Mouse (Mus musculus): ENCODE measurements at regions not wholly inside any gene's neighbourhood (a gene's known extent, or its start where the extent isn't known, plus 50 kb on each side); places are given as distances from the start of the nearest gene placed in this dataset.
A peak's percentile ranks its signal among the peaks of the same experiment; 100 is the strongest.

DNA sequence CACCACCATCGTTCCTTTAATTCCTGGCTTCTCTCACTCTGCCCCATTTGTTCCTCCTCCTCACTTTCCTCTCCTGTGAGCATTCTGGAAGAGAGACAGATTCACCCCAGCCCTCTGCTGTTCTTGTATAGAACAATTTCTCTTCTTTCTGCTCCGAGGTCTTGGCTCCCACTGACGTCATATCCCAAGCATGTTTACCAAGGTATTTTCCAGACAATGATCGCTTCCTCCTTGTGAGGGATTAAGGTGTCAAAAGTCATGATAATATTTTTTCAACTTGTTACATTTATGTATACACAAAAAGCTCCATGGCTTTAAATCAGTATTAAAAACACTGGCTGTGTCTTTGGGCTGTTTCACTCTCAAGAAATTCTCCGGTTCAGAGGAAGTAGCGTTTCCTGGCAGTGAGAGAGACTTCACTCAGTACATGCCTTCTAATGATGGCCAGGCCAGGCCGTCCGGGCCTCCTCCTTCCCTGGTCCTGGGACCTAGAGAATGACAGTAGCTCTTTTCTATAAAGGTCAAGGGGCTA is 142.4 kb upstream of the Spdl1 start:
- DNase-seq, result peak; percentile 31

DNA sequence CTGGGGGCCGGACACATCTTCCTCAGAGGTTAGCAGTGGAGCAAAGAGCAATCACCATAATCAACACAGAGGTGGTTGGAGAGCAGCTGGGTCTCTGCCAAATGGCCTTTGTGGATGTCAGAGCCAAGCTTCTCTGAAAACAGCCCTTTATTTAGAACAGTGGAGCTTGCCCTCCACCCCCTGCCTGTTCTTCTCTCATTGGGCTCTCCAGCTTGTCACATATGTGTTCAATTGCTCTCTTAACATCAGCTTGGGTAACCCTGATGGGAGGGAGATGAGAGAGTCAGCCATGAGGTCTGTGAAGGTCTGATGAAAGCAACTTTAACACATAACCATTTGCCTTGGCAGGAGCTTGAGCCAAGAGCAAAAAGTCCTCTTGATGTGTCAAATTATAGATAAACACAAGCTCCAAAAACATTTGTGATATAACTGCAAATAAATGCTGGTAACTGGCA is 140.1 kb upstream of the Spdl1 start:
- DNase-seq, result peak; percentile 7

DNA sequence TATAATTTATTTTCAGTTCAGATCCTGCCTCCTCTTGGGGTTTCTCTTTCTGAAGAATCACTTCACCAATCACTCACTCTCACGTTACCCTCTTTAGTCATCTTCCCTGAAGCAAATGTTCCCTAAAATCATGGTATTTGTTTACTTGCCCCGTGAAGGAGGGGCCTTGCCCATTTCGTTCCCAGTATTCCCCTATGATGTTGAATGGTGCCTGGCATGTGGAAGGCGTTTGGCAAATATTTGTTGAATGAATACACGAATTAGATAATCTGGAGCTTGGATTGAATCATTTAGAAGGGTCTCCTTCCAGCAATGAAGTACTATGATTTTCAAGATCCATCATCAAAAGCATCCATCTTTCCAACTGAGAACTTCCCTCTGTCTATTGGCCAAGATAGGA is 139.6 kb upstream of the Spdl1 start:
- no peak for DNase-seq

DNA sequence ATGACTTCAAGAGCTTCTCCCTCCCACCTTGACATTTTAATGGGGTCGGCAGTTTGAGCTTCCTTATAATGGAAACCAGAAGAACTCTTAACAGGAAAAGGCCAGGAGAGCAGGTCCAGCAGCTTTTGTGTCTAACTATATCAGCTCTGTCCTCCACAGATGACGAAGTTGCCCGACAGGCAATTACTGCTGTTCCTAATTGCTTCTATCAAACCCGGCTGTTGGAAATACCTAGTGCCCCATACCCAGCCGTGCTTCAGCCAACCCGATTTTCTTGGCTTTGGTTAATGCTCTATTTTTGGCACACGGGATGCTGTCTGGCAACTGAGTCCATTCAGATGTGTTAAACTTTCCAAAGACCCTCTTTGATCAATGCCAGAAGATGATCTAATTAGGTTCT is 125.8 kb upstream of the Spdl1 start:
- DNase-seq, result no peak

DNA sequence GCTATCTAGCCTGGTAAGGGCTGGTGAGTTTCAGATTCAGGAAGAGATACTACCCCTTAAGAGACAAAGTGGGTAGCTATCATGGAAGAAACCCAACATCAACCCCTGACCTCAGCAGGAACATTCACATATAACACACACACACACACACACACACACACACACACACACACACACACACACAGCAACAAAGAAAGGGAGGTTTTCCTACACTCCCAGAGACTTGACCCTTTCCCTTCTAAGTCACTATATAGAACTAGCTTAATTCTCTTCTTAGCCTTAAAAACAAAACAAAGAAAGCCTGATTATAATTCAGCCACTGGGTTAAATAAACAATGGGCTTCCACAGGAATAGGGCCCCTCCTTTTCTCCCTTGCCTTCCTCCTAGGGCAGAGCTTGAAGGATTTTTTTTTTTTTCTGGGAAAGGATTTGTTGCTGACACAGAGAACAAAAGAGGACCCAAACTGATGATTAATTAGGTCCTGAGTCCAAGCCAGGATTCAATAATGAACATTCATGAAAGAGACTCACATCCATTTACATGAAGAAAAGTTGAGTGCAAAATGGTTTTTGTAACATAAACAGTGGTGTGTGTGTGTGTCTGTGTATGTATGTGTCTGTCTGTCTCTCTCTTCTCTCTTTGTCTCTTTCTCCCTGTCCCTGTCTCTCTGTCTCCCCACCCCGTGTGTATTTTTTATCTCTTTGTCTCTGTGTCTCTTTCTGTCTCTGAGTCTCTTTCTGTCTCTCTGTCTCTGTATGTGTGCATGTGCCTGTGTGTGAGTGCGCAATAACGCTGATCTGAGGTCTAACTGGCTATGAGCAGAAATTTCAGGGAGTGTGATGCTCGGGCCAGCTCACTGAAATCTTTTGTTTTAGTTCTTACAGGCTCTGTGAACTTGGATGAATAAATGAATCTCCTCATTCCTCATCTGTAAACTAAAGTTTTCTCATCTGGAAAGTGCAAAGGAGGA is 108.3 kb upstream of the Spdl1 start:
- DNase-seq, result no peak

DNA sequence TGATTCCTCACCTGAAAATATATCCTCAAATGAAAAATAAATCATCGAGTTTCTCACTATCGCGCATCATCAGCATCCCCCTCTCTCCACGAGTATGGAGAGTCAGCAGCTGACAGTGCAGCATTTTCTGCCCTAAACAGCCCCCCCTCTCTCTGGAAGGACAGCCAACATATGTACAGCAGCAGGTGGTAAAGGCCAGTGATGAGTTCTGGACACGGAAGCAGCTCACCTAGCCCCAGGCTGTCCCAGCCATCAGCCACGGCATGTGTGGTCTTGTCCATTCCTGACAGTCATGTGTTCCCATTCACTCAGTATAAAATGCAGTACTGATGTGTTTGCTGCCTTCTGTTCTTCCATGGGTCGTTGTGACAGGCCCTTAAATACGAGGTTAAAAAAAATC is 106.7 kb upstream of the Spdl1 start:
- no peak for DNase-seq

DNA sequence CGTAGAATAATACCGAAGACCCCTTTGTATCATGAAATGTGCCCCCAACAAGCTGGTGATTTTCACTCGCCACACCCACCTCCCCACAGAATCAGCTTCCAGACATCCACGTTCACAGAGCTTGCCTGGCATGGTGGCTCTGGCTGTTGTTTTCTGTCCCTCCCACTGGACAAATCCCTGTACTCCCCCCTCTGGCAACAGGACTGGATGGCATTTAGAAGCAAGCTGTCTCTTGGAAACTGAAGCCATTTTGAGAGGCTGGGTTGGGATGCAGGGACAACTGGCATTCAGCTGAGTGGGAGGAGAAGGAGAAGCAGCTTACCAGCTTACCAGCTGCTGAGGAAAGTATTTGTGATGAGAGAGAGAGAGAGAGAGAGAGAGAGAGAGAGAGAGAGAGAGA is 105.6 kb upstream of the Spdl1 start:
- peak; percentile 84 for DNase-seq

DNA sequence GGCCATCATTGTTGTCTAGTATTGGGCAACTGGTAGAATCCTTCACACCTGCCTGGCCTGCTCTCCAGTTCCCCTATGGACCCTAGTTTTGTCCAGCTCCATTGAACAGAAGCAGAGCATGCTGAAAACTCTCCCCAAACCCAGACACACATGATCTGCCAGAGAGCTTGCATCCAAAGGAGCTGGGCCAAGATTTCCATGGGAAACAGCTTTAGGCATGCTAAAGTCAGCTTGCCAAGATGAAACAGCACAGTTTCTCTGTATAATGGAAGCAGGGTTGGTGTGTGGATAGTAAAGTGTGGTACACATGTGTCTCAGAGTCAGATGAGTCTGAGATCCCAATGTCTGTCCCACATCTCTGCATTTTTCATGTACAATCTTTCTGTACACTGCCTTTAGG is 98.8 kb upstream of the Spdl1 start:
- no peak for DNase-seq

DNA sequence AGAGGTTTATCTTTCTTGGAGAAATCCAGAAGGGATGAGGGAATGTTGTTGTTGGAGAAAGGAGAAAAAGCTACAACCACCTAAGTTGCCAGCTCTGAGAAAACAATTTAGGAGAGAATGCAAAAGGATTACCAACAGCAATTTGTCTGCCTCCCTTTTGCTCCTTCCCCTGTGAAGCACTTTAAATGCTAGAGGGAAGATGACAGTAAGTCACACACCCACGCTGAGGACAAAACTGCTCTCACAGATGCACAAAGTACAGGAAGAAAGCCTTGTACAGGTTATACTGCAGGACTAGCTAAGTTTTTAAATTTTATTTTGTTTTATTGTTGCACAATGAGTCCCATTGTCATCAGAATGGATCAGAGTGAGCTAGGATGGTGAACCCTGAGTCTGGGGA is 83.7 kb upstream of the Spdl1 start:
- peak; percentile 17 for DNase-seq

DNA sequence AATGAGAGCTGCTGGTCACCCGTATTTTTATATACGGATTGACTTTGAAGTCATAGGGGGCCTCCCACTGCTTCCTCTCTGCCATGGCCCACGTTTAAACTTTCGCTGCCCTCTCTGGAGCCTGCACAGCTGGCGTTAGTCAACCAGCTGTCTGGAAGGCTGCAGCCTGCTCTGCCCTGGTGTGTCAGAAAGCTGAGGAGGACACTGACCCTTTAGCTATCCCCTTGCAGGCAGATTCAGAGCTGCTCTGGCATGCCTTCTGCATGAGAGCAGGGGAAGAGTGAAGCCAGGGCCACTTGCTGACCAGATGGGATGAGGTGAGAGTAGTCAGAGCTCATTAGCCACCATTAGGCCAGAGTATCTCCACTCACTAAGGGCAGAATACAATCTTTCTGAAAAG is 76.4 kb upstream of the Spdl1 start:
- no peak for DNase-seq

DNA sequence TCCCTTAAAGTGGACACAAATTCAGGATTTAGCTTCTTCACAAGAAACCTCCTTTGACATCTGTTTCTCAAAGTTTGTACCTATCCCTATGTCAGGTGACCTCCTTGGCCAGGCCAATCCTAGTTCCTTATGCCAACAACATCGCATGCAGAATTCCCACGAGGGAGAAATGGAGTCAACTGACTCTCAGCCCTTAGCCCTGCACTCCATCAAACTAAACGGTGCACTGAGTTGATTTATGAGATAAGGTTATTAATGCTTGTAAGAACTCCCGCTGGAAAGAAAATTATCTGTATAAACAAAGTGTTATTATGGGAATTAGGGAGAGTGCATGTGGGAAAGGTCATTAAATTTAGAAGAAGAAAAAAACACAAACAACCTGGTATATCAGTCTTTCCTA is 70.8 kb upstream of the Spdl1 start:
- DNase-seq, result no peak

DNA sequence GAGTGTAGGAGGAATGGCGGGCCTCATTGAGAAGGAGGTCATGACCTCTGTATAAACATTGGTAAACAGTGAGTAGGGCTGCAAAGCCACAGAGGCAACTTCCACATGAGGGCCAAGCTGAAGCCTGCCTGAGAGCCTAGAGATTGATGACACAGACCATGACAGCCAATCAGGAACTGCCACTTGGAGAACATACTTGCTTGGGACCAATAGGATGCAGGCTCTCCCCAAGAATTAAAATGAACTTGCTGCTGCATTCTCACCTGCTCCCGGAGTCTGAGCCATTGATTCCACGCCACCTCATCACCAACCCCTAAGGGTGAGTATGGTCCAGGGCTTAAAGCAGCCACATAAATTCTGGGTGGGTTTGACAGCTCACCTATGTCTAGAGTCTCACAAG is 66.0 kb upstream of the Spdl1 start:
- DNase-seq, result no peak

DNA sequence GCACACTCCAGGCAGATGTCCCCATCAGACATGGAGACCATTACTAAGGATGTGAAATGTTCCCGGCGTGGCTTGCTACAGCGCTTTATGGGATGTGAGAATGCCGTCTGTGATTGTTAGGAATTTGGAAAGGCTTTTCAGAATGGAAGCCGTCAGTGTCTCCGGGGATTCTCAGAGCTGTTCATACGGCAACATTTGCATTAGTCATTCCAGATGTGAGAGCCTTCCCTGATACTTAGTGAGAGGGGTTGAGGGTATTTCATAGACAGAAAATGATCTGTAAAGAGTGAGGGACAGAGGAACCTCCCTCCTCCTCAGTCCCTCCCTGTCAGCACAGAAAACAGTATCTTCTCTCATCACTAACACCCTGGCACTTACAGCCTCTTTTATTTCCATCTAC is 62.2 kb upstream of the Spdl1 start:
- DNase-seq, result no peak

DNA sequence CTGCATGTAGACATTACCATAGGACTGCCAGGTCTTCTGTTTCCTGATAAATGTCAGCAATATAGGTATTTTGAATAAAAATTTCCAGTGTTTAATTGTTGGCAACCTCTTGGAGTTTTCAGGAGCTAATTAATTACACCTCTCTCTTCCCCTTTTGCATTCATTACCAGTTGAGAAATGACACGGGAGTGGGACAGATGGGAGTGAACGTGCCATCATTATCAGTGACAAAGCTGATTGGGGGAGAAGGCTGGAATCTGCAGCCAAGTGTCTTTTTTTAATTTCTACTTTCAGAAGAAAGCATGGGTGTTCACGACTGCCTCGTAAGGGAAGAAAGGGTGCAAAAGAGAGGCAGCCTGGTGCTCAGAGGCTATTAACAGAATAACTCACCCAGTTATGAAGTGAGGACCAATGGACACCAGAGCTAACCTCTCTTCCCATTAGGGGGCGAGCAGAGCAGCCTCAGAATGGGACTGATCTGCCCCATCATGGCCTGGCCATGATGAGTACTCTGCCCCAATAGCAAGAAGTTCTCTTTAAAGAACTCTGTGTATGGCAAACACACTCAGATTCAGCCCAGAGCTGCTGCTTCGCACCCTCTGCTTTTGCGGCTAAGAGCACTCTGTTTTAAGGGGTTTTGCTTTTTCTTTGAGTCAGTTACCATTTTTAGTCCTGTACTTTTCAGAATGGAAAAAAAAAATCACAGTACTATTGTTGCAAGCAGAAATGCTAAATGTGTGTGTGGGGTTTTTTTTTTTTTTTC is 55.1 kb upstream of the Spdl1 start:
- DNase-seq, result no peak

DNA sequence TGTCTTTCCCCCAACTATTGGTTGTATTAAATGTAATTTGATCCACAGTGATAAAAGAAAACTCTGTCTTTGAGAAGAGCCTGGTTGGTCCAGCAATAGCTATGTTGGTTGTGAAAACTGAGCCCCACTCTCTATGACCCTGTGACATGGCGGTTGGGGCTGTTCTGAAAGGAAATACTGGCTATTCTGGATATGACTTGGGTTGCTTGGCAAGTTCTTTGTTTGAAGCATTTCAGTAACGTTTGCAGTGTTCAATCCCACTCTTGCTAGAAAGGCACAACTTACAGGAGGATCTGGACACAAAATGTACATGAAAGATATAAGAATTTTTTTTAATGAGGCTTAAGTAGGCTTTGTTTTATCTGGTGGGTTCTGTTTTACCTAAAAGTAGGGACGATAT is 54.1 kb upstream of the Spdl1 start:
- no peak for DNase-seq
